Mouse (Mus musculus) lung, adult 2 months (tissue): ENCODE results near the gene Slc6a1.

Source experiments
- CTCF ChIP-seq: fragments of 200-500 bp; IDR thresholded peaks from 2 replicates; pipeline ENCODE4 v1.5.1; 2011; ENCODE audit warnings: mild to moderate bottlenecking, low read length, control low read depth; ENCODE audit not compliant: insufficient read depth
- POLR2A ChIP-seq: fragments of 200-500 bp; IDR thresholded peaks from 2 replicates; pipeline ENCODE4 v1.6.1; 2011; ENCODE audit warnings: low read depth, mild to moderate bottlenecking, control low read depth, low read length, borderline replicate concordance; ENCODE audit errors: extremely low read depth

- no peak for TF ChIP-seq POLR2A
- TF ChIP-seq CTCF: no peak
Measured at GRCm38 (mm10) chr6:114283278-114283770, 889 bp downstream of the Slc6a1 start.
